Mouse (Mus musculus) liver, embryonic 11.5 days (tissue): ENCODE data around the gene Hbs1l. TPM values are rescaled to one million over a fixed set of nuclear protein-coding genes. Genes with fewer than 3 reads are reported as not detected.
"Not testable (repeated sequence)": the region's sequence is repeated elsewhere in the genome, so short reads cannot be mapped to it uniquely, and the experiment has no call there.

ENCODE experiments used
- ATAC-seq: fragments of 200-750 bp; cut with Nextera tagmentation; replicated peaks from 2 replicates; pipeline ENCODE4 v1.8.0; 2017; ENCODE audit warnings: moderate number of reproducible peaks, mild to moderate bottlenecking, moderate TSS enrichment, moderate library complexity; ENCODE audit not compliant: low FRiP score
- DNase-seq: peaks from one replicate; pipeline ENCODE4 v3.0.0-alpha.2; 2017; ENCODE audit warnings: low spot score
- H3K27ac ChIP-seq: fragments of 300-500 bp; sonication (generic); 2 replicates; pipeline ENCODE4 v1.5.1; 2014; ENCODE audit warnings: mild to moderate bottlenecking, low read depth, low read length, control low read depth
- H3K27me3 ChIP-seq: fragments of 300-500 bp; sonication (generic); replicated peaks from 2 replicates; pipeline ENCODE4 v1.6.1; 2014; ENCODE audit warnings: low read length, mixed read lengths; ENCODE audit not compliant: control insufficient read depth, insufficient read depth
- H3K36me3 ChIP-seq: fragments of 300-500 bp; sonication (generic); 2 replicates; pipeline ENCODE4 v1.6.1; 2014; ENCODE audit warnings: mild to moderate bottlenecking, low read length, moderate library complexity, mixed read lengths; ENCODE audit not compliant: control insufficient read depth, insufficient read depth
- H3K4me1 ChIP-seq: fragments of 300-500 bp; sonication (generic); replicated peaks from 2 replicates; pipeline ENCODE4 v1.6.1; 2014; ENCODE audit warnings: low read length, mixed read lengths; ENCODE audit not compliant: control insufficient read depth, insufficient read depth
- H3K4me2 ChIP-seq: fragments of 300-500 bp; sonication (generic); 2 replicates; pipeline ENCODE4 v1.6.1; 2014; ENCODE audit warnings: mild to moderate bottlenecking, control low read depth, moderate library complexity
- H3K4me3 ChIP-seq: fragments of 300-500 bp; sonication (generic); 2 replicates; pipeline ENCODE4 v1.5.1; 2014; ENCODE audit warnings: low read depth, low read length, control low read depth
- H3K9ac ChIP-seq: fragments of 300-500 bp; sonication (generic); 2 replicates; pipeline ENCODE4 v1.6.1; 2014; ENCODE audit warnings: low read depth, low read length, control low read depth
- H3K9me3 ChIP-seq: fragments of 300-500 bp; sonication (generic); 2 replicates; pipeline ENCODE4 v1.6.1; 2016; ENCODE audit warnings: low read length, inconsistent platforms, mixed read lengths; ENCODE audit not compliant: control insufficient read depth
- WGBS: fragments of 180-500 bp; shearing (Covaris S2); extraction: QIAGEN DNeasy Blood & Tissue Kit; methylation state at CpG from one replicate; pipeline ENCODE4 v1.1.7; 2014; 5-methylcytosine and 5-hydroxymethylcytosine counted together
- polyA plus RNA-seq: library from polyadenylated mRNA; unstranded; fragments of >200 nt; fragmentation: Nextera tagmentation; extraction: Ambion mirVana; gene quantifications from 2 replicates; pipeline ENCODE4 v1.2.1, GENCODE M21; 2014

Gene Hbs1l
- polyA plus RNA-seq, 1 experiment from 2014 or later = 107 TPM

- DNase-seq, H3K9me3 ChIP-seq, H3K9ac ChIP-seq, H3K4me2 ChIP-seq, ATAC-seq, H3K27me3 ChIP-seq, H3K27ac ChIP-seq, H3K4me1 ChIP-seq, H3K4me3 ChIP-seq, H3K36me3 ChIP-seq: not testable (repeated sequence)
- 70% methylated on average over 6 of the region's 6 CpGs for WGBS
Observed at GRCm38 (mm10) chr10:21398873-21399425, 103.2 kb downstream of the Hbs1l start.

GRCm38 (mm10) chr10:21399622-21400021, 103.8 kb downstream of the Hbs1l start:
- no peaks in the 10 kb centered on the region for H3K36me3 ChIP-seq
- no peak for DNase-seq
- H3K4me2 ChIP-seq = no peak overlapping the region
- H3K27me3 ChIP-seq = no peaks in the 10 kb centered on the region
- 52% methylated on average over 8 of the region's 8 CpGs for WGBS
- H3K9me3 ChIP-seq = no peaks in the 10 kb centered on the region
- no peak overlapping the region for H3K9ac ChIP-seq
- no peak overlapping the region for H3K4me3 ChIP-seq
- no peak overlapping the region for H3K27ac ChIP-seq
- ATAC-seq = no peak
- no peaks in the 10 kb centered on the region; the same call in 1 of the 2 replicates for H3K4me1 ChIP-seq

DNA sequence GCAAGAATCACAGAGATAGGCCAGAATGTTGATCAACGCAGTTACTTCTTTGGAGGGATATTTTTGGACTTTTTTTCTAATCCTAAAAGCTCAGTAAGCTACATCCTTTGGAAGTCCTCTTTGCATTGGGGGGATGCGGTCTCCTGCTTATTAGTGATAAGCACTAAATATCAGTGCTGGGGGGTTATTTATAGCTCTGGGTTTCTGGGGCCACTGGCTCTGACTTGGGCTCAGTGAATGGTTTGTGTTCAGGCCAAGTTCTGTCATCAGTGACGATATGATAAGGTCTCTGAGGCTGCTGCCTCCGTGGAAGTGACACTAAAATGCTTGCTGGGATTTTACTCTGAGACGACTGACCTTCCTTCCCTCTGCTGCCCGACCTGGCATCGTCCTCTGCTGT, 104.3 kb downstream of the Hbs1l start:
- DNase-seq (no peak), ATAC-seq (no peak)
- Histone ChIP-seq H3K4me1 (no peaks in the 10 kb centered on the region; the same call in 1 of the 2 replicates), H3K36me3 (no peaks in the 10 kb centered on the region), H3K9ac (no peak overlapping the region), H3K27ac (no peak overlapping the region), H3K27me3 (no peaks in the 10 kb centered on the region), H3K4me2 (no peak overlapping the region), H3K9me3 (no peaks in the 10 kb centered on the region), H3K4me3 (no peak overlapping the region)
- 28% methylated on average over 7 of the region's 7 CpGs for WGBS

GRCm38 (mm10) chr10:21400453-21400852, 104.7 kb downstream of the Hbs1l start:
- 59% methylated on average over 2 of the region's 2 CpGs for WGBS
- H3K9me3 ChIP-seq = no peaks in the 10 kb centered on the region
- DNase-seq (no peak), ATAC-seq (no peak)
- no peaks in the 10 kb centered on the region for H3K36me3 ChIP-seq
- H3K27ac ChIP-seq = no peak overlapping the region
- H3K27me3 ChIP-seq = no peaks in the 10 kb centered on the region
- H3K4me2 ChIP-seq = no peak overlapping the region
- no peak overlapping the region for H3K9ac ChIP-seq
- no peak overlapping the region for H3K4me3 ChIP-seq
- H3K4me1 ChIP-seq = no peaks in the 10 kb centered on the region; the same call in 1 of the 2 replicates

DNA sequence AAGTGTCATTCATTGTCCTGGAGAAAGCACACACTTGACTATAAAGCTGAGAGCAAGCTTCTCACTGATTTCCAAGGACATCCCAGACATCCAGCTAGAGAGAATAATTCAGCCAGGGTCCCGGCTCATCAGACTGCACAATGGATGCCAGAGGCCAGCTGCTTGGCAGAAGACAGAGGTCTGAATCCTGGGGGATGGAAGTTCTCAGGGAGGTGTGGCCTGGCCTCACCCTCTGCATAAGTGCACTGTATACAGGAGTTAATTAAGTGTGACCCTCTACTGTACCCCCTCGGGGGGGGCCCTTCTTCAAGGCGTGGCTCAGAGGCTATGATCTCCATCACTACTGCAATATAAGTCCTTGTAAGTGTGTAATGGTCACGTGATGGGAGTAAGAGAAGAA, 105.5 kb downstream of the Hbs1l start:
- H3K4me2 ChIP-seq = no peak overlapping the region
- no peaks in the 10 kb centered on the region for H3K9me3 ChIP-seq
- no peaks in the 10 kb centered on the region for H3K27me3 ChIP-seq
- no peaks in the 10 kb centered on the region for H3K36me3 ChIP-seq
- WGBS = 71% methylated on average over 4 of the region's 4 CpGs
- H3K4me1 ChIP-seq = no peaks in the 10 kb centered on the region; the same call in 1 of the 2 replicates
- DNase-seq (no peak), ATAC-seq (no peak)
- no peak overlapping the region for H3K9ac ChIP-seq
- H3K27ac ChIP-seq = no peak overlapping the region
- no peak overlapping the region for H3K4me3 ChIP-seq

- no peak overlapping the region for H3K9ac ChIP-seq
- no peaks in the 10 kb centered on the region for H3K36me3 ChIP-seq
- no peak overlapping the region for H3K27ac ChIP-seq
- no peaks in the 10 kb centered on the region; the same call in 1 of the 2 replicates for H3K4me1 ChIP-seq
- H3K4me2 ChIP-seq = no peak overlapping the region
- DNase-seq (no peak), ATAC-seq (no peak)
- H3K27me3 ChIP-seq = no peaks in the 10 kb centered on the region
- 77% methylated on average over 4 of the region's 4 CpGs for WGBS
- H3K9me3 ChIP-seq = no peaks in the 10 kb centered on the region
- no peak overlapping the region for H3K4me3 ChIP-seq
Observed at GRCm38 (mm10) chr10:21404822-21405221, 109.0 kb downstream of the Hbs1l start.

DNA sequence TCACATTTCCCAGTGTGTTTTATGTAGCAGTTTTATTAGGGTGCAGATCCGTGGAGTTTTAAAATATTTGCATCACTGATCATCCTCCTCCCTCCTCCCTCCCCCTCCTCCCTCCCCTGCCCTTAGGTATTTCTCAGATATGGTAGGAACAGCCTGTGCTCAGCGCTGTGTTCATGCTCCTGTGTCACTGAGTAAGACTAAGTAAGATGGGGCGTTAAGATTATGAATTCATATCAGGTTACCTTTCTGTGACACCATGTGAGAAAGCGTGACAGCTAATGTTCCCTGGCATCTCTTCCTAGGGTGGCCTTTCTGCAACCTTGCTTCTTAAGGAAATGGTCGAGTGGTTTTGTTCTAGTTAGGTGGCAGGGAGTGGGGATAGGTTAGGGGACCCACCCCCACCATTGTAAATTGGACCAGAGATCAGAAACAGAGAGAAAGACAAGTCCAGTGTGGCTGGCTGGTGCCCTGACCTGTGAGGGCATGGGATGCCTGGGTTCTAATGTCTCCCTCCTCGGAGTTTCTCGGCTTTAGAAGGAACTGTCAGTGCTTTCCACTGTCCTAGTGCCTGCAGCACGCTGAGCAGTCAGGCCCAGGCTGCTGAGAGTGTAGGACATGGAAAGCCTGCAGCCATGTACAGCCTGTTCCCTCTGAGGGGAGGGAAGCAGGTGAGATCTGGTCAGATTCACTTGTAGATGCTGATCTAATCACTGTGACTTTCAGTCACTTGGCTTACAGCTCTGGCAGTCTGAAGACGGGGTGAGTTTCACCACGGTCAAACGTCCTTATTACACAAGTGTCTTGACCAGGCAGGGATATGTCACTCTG, 110.1 kb downstream of the Hbs1l start:
- H3K36me3 ChIP-seq = no peaks in the 10 kb centered on the region
- no peak overlapping the region for H3K9ac ChIP-seq
- H3K9me3 ChIP-seq = no peaks in the 10 kb centered on the region
- 77% methylated on average over 11 of the region's 11 CpGs for WGBS
- no peaks in the 10 kb centered on the region for H3K4me1 ChIP-seq
- DNase-seq = no peak
- H3K27me3 ChIP-seq = no peaks in the 10 kb centered on the region
- H3K27ac ChIP-seq = no peak overlapping the region
- no peak overlapping the region for H3K4me2 ChIP-seq
- no peak overlapping the region for H3K4me3 ChIP-seq
- ATAC-seq = no peak

- H3K9ac ChIP-seq = no peak overlapping the region
- no peaks in the 10 kb centered on the region for H3K9me3 ChIP-seq
- no peak for ATAC-seq
- no peak overlapping the region for H3K27ac ChIP-seq
- no peak overlapping the region for H3K4me2 ChIP-seq
- no peaks in the 10 kb centered on the region for H3K36me3 ChIP-seq
- no peaks in the 10 kb centered on the region for H3K4me1 ChIP-seq
- 84% methylated on average over 5 of the region's 5 CpGs for WGBS
- no peak overlapping the region for H3K4me3 ChIP-seq
- no peak for DNase-seq
- no peaks in the 10 kb centered on the region for H3K27me3 ChIP-seq
Observed at GRCm38 (mm10) chr10:21410711-21411110, 114.9 kb downstream of the Hbs1l start.
